Mouse (Mus musculus): ENCODE measurements around the gene Atp5c1.

The Atp5c1 gene

GRCm38 (mm10) chr2:10080310-10081010 lies at the start of gene Atp5c1, which contains the start of gene Kin:
Gene Atp5c1 (minus strand): TSS chr2:10080510.
Gene Kin (plus strand): TSS chr2:10080593.
- DNase-seq (ENCODE audit: low spot score) = peak; percentile 99

GRCm38 (mm10) chr2:10128571-10128970 lies 48.3 kb upstream of the Atp5c1 start:
- no peak for DNase-seq (ENCODE audit: low spot score)

GRCm38 (mm10) chr2:10127471-10127870 lies 47.2 kb upstream of the Atp5c1 start:
- no peak for DNase-seq (ENCODE audit: low spot score)

- no peak for DNase-seq (ENCODE audit: low spot score)
Observed at GRCm38 (mm10) chr2:10126122-10126521, 45.8 kb upstream of the Atp5c1 start.

- DNase-seq (ENCODE audit: low spot score) = no peak
Observed at GRCm38 (mm10) chr2:10121826-10122225, 41.5 kb upstream of the Atp5c1 start.

GRCm38 (mm10) chr2:10119276-10119675 lies 39.0 kb upstream of the Atp5c1 start:
- no peak for DNase-seq (ENCODE audit: low spot score)

GRCm38 (mm10) chr2:10118751-10119150 lies 38.4 kb upstream of the Atp5c1 start:
- DNase-seq (ENCODE audit: low spot score) = no peak

- no peak for DNase-seq (ENCODE audit: low spot score)
Observed at GRCm38 (mm10) chr2:10108535-10109189, 28.4 kb upstream of the Atp5c1 start.

GRCm38 (mm10) chr2:10101180-10101579 lies 20.9 kb upstream of the Atp5c1 start:
- DNase-seq (ENCODE audit: low spot score) = peak; percentile 78

- DNase-seq (ENCODE audit: low spot score) = no peak
Observed at GRCm38 (mm10) chr2:10100471-10100870, 20.2 kb upstream of the Atp5c1 start.

- DNase-seq (ENCODE audit: low spot score) = peak; percentile 72
Observed at GRCm38 (mm10) chr2:10098598-10099215, 18.4 kb upstream of the Atp5c1 start.

- no peak for DNase-seq (ENCODE audit: low spot score)
Observed at GRCm38 (mm10) chr2:10094327-10095100, 14.2 kb upstream of the Atp5c1 start.

GRCm38 (mm10) chr2:10087256-10087850 lies 7.0 kb upstream of the Atp5c1 start:
- no peak for DNase-seq (ENCODE audit: low spot score)

- no peak for DNase-seq (ENCODE audit: low spot score)
Observed at GRCm38 (mm10) chr2:10082737-10083136, 2.4 kb upstream of the Atp5c1 start.

- DNase-seq (ENCODE audit: low spot score) = no peak
Observed at GRCm38 (mm10) chr2:10081453-10082080, 1.3 kb upstream of the Atp5c1 start.

- DNase-seq (ENCODE audit: low spot score) = no peak
Observed at GRCm38 (mm10) chr2:10079745-10080309, 483 bp downstream of the Atp5c1 start.

GRCm38 (mm10) chr2:10076675-10077074 lies 3.6 kb downstream of the Atp5c1 start:
- no peak for DNase-seq (ENCODE audit: low spot score)

GRCm38 (mm10) chr2:10074470-10074869 lies 5.8 kb downstream of the Atp5c1 start:
- no peak for DNase-seq (ENCODE audit: low spot score)

GRCm38 (mm10) chr2:10071751-10072150 lies 8.6 kb downstream of the Atp5c1 start:
- no peak for DNase-seq (ENCODE audit: low spot score)

- DNase-seq (ENCODE audit: low spot score) = no peak
Observed at GRCm38 (mm10) chr2:10058836-10059235, 21.5 kb downstream of the Atp5c1 start.

GRCm38 (mm10) chr2:10051996-10052395 lies 28.3 kb downstream of the Atp5c1 start:
- no peak for DNase-seq (ENCODE audit: low spot score)

Data from embryo, embryonic 10 days (tissue).